Comparison of ENCODE assay signal across 8 mouse cellular contexts in genomic region chr3:152261948-152262347, GRCm38 (mm10). TPM values are rescaled to one million over a fixed set of nuclear protein-coding genes. Genes with fewer than 3 reads are reported as not detected.
DNase-seq lines count a peak whose midpoint lies in the region; ATAC-seq and TF ChIP-seq lines count a peak whose summit lies in the region.

No protein-coding gene starts in this region.

- no peak for TF ChIP-seq CTCF in C2C12 (IDR thresholded peaks at IDR 0.05; ENCODE audit: control insufficient read depth, insufficient read depth, insufficient read length)
- no peak for TF ChIP-seq CTCF in intestine, postnatal 0 days (IDR thresholded peaks at IDR 0.05; ENCODE audit: low read depth)
- no peak for TF ChIP-seq CTCF in lung, postnatal 0 days (IDR thresholded peaks at IDR 0.05)
- TF ChIP-seq CTCF in layer of hippocampus, adult 2 months (conservative IDR thresholded peaks at IDR 0.05): no peak

- peak overlapping the region; percentile 35 for H3K4me2 ChIP-seq in intestine, postnatal 0 days (replicated peaks; ENCODE audit: low read depth)
- peak overlapping the region; percentile 32; the same call in 1 of the 2 replicates for H3K4me2 ChIP-seq in lung, postnatal 0 days (replicated peaks; ENCODE audit: low read depth, low read length)

- peak overlapping the region; percentile 46 for H3ac ChIP-seq in C2C12 (ENCODE audit: control insufficient read depth, insufficient read length, low read depth)

- peaks cover 18% of the 10 kb centered on the region for H3K79me3 ChIP-seq in C2C12 (ENCODE audit: low read depth)

- peaks cover 8% of the 10 kb centered on the region; the same call in 1 of the 2 replicates for H3K4me1 ChIP-seq in intestine, postnatal 0 days (replicated peaks; ENCODE audit: control insufficient read depth, insufficient read depth, low read length)
- no peaks in the 10 kb centered on the region; the same call in 1 of the 2 replicates for H3K4me1 ChIP-seq in lung, postnatal 0 days (ENCODE audit: insufficient read depth, low read depth, low read length)

- no peak for TF ChIP-seq EP300 in lung, postnatal 0 days (IDR thresholded peaks at IDR 0.05)

- peaks cover 57% of the 10 kb centered on the region for H3K79me2 ChIP-seq in C2C12 (ENCODE audit: control insufficient read depth, insufficient read depth)

- no peak overlapping the region for H3K9ac ChIP-seq in intestine, postnatal 0 days (ENCODE audit: low read depth, low read length)
- H3K9ac ChIP-seq in lung, postnatal 0 days (replicated peaks; ENCODE audit: low read depth): no peak overlapping the region

- H3K4me3 ChIP-seq in C2C12 (ENCODE audit: insufficient read depth, poor library complexity, severe bottlenecking): no peak overlapping the region
- H3K4me3 ChIP-seq in intestine, postnatal 0 days (ENCODE audit: low read depth, low read length): no peak overlapping the region
- no peak overlapping the region for H3K4me3 ChIP-seq in lung, postnatal 0 days (ENCODE audit: low read depth, low read length)
- H3K4me3 ChIP-seq in layer of hippocampus, adult 2 months: no peak overlapping the region

- WGBS in intestine, postnatal 0 days: 25% methylated on average over 8 of the region's 8 CpGs
- 8% methylated on average over 8 of the region's 8 CpGs for WGBS in lung, postnatal 0 days

- DNase-seq in lung, postnatal 0 days (ENCODE audit: low spot score): peak; percentile 46
- DNase-seq in urinary bladder, adult 18-20 months (ENCODE audit: low spot score in 2 of 2): no peak
- DNase-seq in natural killer cell, adult 2 months (ENCODE audit: low spot score in 2 of 2): no peak
- DNase-seq in testis, postnatal 10 days (ENCODE audit: low spot score): no peak
- DNase-seq in layer of hippocampus, adult 2 months (ENCODE audit: low spot score in 2 of 2): no peak

- H3K36me3 ChIP-seq in C2C12 (ENCODE audit: control insufficient read depth, insufficient read depth): peaks cover 3% of the 10 kb centered on the region
- H3K36me3 ChIP-seq in intestine, postnatal 0 days (ENCODE audit: control insufficient read depth, insufficient read depth): no peaks in the 10 kb centered on the region
- no peaks in the 10 kb centered on the region for H3K36me3 ChIP-seq in lung, postnatal 0 days (ENCODE audit: insufficient read depth, low read length)

- H3K27me3 ChIP-seq in C2C12 (ENCODE audit: control insufficient read depth, insufficient read depth, insufficient read length): no peaks in the 10 kb centered on the region
- H3K27me3 ChIP-seq in intestine, postnatal 0 days (replicated peaks; ENCODE audit: control insufficient read depth, insufficient read depth, low read length): 0 out of 2 replicates have a peak, but pooled peaks cover 6% of the 10 kb centered on the region
- no peaks in the 10 kb centered on the region for H3K27me3 ChIP-seq in lung, postnatal 0 days (replicated peaks; ENCODE audit: insufficient read depth, low read length)

- H3K9me3 ChIP-seq in intestine, postnatal 0 days (ENCODE audit: control insufficient read depth): no peaks in the 10 kb centered on the region
- H3K9me3 ChIP-seq in lung, postnatal 0 days (ENCODE audit: low read length): no peaks in the 10 kb centered on the region

- ATAC-seq in granulocyte monocyte progenitor cell, adult 5-6 weeks (replicated peaks; ENCODE audit: poor library complexity, severe bottlenecking): peak; percentile 47
- ATAC-seq in intestine, postnatal 0 days: no peak
- ATAC-seq in lung, postnatal 0 days: peak; percentile 11; the same call in 1 of the 2 replicates

- no peak overlapping the region for H3K27ac ChIP-seq in intestine, postnatal 0 days (ENCODE audit: low read depth, low read length)
- peak overlapping the region; percentile 45 for H3K27ac ChIP-seq in lung, postnatal 0 days (ENCODE audit: low read length)
- H3K27ac ChIP-seq in layer of hippocampus, adult 2 months: no peak overlapping the region

TF ChIP-seq in C2C12, 6 proteins besides CTCF, POLR2A, EP300 and RAD21:
- TF ChIP-seq USF1 (IDR thresholded peaks at IDR 0.05; ENCODE audit: low read depth): no peak
- TF ChIP-seq MYOD1 (IDR thresholded peaks at IDR 0.05; ENCODE audit: control insufficient read depth, insufficient read length, low read depth): no peak
- TF ChIP-seq FOSL1 (IDR thresholded peaks at IDR 0.05; ENCODE audit: insufficient read depth, low read length, poor library complexity, severe bottlenecking): no peak
- TF ChIP-seq MAX (IDR thresholded peaks at IDR 0.05): no peak
- no peak for TF ChIP-seq MYOG (IDR thresholded peaks at IDR 0.05; ENCODE audit: control insufficient read depth, extremely low read depth, insufficient read length)

RNA-seq across cellular contexts. Expression of gene Nexn, which starts 4.2 kb away (rescaled TPM):
- polyA plus RNA-seq in C2C12 (2012; fragmentation: generic; extraction: Trizol): 13.5 TPM
- total RNA-seq in granulocyte monocyte progenitor cell, adult 5-6 weeks (2014; fragmentation: Nextera tagmentation): not detected in 2 replicates
- not detected in 2 replicates for total RNA-seq in granulocyte monocyte progenitor cell, adult 5-6 weeks (2017)
- 30.0 and 30.3 TPM in 2 replicates for polyA plus RNA-seq in intestine, postnatal 0 days (2015; fragmentation: Nextera tagmentation; extraction: Ambion mirVana)
- 39.9 and 47.1 TPM in 2 replicates for polyA plus RNA-seq in lung, postnatal 0 days (2015; fragmentation: Nextera tagmentation; extraction: Ambion mirVana)
- total RNA-seq in layer of hippocampus, adult 2 months (2021): 1 to 10 TPM in 1 of 2 experiments, under 1 TPM in 1; 0.95 to 1.8 TPM

RNA-seq across cellular contexts. Expression of gene Fubp1, which starts 51.7 kb away (rescaled TPM):
- 53.4 TPM for polyA plus RNA-seq in C2C12 (2012; fragmentation: generic; extraction: Trizol)
- total RNA-seq in granulocyte monocyte progenitor cell, adult 5-6 weeks (2014; fragmentation: Nextera tagmentation): 173 and 191 TPM in 2 replicates
- 225 and 260 TPM in 2 replicates for total RNA-seq in granulocyte monocyte progenitor cell, adult 5-6 weeks (2017)
- polyA plus RNA-seq in intestine, postnatal 0 days (2015; fragmentation: Nextera tagmentation; extraction: Ambion mirVana): 60.6 and 64.8 TPM in 2 replicates
- 74.9 and 95.5 TPM in 2 replicates for polyA plus RNA-seq in lung, postnatal 0 days (2015; fragmentation: Nextera tagmentation; extraction: Ambion mirVana)
- total RNA-seq in layer of hippocampus, adult 2 months (2021): 100 to 1,000 TPM; 123 to 140 TPM

RNA-seq across cellular contexts. Expression of gene Dnajb4, which starts 51.8 kb away (rescaled TPM):
- 11.7 TPM for polyA plus RNA-seq in C2C12 (2012; fragmentation: generic; extraction: Trizol)
- 17.9 and 19.5 TPM in 2 replicates for total RNA-seq in granulocyte monocyte progenitor cell, adult 5-6 weeks (2014; fragmentation: Nextera tagmentation)
- 46.1 and 46.7 TPM in 2 replicates for total RNA-seq in granulocyte monocyte progenitor cell, adult 5-6 weeks (2017)
- polyA plus RNA-seq in intestine, postnatal 0 days (2015; fragmentation: Nextera tagmentation; extraction: Ambion mirVana): 17.9 and 20.4 TPM in 2 replicates
- 54.0 and 58.7 TPM in 2 replicates for polyA plus RNA-seq in lung, postnatal 0 days (2015; fragmentation: Nextera tagmentation; extraction: Ambion mirVana)
- 10 to 100 TPM; 61.5 to 62.6 TPM for total RNA-seq in layer of hippocampus, adult 2 months (2021)
